Mouse (Mus musculus): ENCODE results near the gene Sugt1. TPM values are rescaled to one million over a fixed set of nuclear protein-coding genes. Genes with fewer than 3 reads are reported as not detected.

Sugt1 gene
- polyA plus RNA-seq, 1 experiment from 2014 or later: 139 TPM

DNA sequence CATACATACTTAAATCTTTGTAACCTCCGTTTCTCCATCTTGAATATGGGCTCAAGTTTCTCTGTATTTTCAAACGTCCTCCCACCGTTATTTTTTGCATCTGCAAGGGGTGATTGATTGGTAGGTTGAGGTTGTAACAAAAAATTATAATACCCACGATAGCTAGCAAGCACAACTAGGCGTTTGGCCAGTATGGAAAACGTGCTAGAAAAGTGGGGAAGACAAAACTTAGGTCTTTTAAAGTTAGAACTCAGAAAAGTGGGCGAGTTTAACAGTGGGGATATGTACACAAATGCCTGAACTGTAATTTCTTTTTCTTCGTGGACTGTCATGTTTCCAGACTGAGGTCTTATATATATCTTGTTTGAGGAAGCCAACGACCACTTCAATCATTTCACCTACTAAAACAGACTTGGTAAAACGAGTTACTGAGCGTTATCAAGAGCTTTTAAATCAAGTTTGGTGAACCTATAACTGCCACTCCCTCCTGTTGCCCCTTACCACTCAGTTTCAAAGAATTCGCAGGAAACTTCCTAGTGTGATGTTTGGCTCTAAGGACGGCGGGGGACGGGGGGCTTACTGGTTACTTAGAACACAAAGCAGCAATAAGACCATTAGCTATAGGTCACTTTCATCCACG is 872 bp upstream of the Sugt1 start:
- WGBS: 35% methylated on average over 16 of the region's 16 CpGs
- DNase-seq (ENCODE audit: low spot score): no peak

DNA sequence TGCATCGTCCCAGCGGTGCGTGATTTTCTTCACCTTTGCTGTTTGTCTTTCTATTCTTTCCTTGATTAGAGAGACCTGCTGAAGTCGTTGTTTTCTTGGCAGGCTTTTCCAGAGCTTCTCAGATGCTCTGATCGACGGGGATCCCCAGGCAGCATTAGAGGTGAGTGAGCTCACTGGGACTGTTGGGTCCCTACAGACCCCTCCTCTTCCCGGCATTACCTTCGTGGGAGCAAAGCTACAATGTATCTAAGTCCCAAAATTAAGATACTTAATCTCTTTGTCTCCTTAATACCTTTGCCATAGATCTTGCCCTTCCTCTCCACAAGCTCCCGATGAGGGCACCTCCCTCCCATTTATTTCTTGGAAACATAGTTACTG is 350 bp downstream of the Sugt1 start:
- H3K27me3 ChIP-seq (ENCODE audit: insufficient read depth, poor library complexity, severe bottlenecking): no peaks in the 10 kb centered on the region
- peak overlapping the region; percentile 63 for H3K4me3 ChIP-seq
- WGBS: 2% methylated on average over 9 of the region's 9 CpGs
- H3K9me3 ChIP-seq: no peaks in the 10 kb centered on the region
- H3K4me1 ChIP-seq (replicated peaks): peaks cover 26% of the 10 kb centered on the region
- H3K27ac ChIP-seq: peak overlapping the region; percentile 96
- DNase-seq (ENCODE audit: low spot score): no peak
- peaks cover 26% of the 10 kb centered on the region for H3K36me3 ChIP-seq

More for the DNA sequence above, 872 bp upstream of the Sugt1 start:
- H3K27ac ChIP-seq: peak overlapping the region; percentile 96
- peaks cover 20% of the 10 kb centered on the region for H3K36me3 ChIP-seq
- no peaks in the 10 kb centered on the region for H3K27me3 ChIP-seq (ENCODE audit: insufficient read depth, poor library complexity, severe bottlenecking)
- peaks cover 26% of the 10 kb centered on the region for H3K4me1 ChIP-seq (replicated peaks)
- H3K4me3 ChIP-seq: peak overlapping the region; percentile 63
- H3K9me3 ChIP-seq: no peaks in the 10 kb centered on the region

DNA sequence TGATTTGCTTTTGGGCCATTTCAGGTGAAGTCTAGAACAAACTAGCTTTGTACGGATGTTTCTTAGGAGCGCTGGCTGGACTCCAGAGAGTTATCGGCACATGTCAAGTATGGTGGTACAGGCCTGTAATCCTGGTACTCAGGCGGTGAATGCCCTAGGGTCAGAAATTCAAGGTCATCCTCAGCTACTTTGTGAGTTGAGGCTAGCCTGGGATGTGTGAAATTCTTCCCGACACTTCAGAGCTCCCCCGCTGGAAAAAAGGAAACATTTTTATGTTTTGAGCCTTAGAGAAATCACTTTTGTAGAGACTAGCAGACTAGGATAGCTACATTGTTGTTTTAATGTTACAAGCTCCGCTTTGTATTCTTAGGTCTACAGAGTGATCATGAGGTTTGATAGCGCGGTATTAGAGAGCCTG is 1.1 kb downstream of the Sugt1 start:
- Histone ChIP-seq H3K4me3 (peak overlapping the region; percentile 63), H3K9me3 (no peaks in the 10 kb centered on the region), H3K27me3 (ENCODE audit: insufficient read depth, poor library complexity, severe bottlenecking) (no peaks in the 10 kb centered on the region), H3K27ac (no peak overlapping the region), H3K36me3 (peaks cover 26% of the 10 kb centered on the region), H3K4me1 (replicated peaks) (peaks cover 26% of the 10 kb centered on the region)
- DNase-seq (ENCODE audit: low spot score): no peak
- WGBS: 92% methylated on average over 9 of the region's 9 CpGs

DNA sequence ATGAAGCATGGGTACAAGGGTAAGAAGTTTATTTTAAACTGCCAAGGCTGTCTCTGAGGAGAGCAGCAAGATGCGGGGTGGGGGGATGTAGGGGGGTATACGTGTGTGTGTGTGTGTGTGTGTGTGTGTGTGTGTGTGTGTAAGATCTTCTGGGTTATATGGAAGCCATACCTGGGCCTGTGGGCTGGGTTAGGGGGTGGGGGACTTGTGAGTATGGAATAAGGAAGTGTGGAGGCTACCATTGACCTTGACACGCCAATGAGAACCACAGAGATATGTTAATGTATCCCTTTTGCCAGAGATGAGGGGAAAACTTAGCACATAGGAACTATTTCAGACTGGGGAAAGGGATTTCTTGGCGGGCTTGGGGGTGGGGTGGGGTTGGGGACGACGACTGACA is 1.9 kb downstream of the Sugt1 start:
- H3K9me3 ChIP-seq: no peaks in the 10 kb centered on the region
- H3K4me1 ChIP-seq (replicated peaks): peaks cover 26% of the 10 kb centered on the region
- H3K27ac ChIP-seq: no peak overlapping the region
- no peak overlapping the region; the same call in 1 of the 2 replicates for H3K4me3 ChIP-seq
- no peaks in the 10 kb centered on the region for H3K27me3 ChIP-seq (ENCODE audit: insufficient read depth, poor library complexity, severe bottlenecking)
- WGBS: 91% methylated on average over 6 of the region's 6 CpGs
- H3K36me3 ChIP-seq: peaks cover 32% of the 10 kb centered on the region
- no peak for DNase-seq (ENCODE audit: low spot score)

DNA sequence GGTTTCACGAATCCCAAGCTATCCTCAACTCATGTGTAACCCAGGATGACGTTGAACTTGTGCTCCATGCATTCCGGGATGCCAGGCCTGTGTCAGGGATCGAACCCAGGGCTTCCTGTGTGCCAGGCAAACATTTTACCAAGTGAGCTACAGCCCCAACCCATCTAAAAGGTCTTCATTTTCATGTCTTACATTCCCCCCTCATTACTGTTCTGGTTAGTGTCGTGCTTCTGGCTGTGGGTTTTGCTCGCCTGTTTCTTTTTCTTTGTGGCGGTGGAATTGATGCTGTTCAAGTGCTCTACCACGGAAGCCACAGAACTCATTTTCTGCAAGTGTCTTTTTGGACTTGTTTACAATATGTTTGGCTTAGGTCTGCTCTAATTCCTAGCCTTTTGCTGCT is 3.4 kb downstream of the Sugt1 start:
- WGBS: 94% methylated on average over 8 of the region's 8 CpGs
- no peak for DNase-seq (ENCODE audit: low spot score)

DNA sequence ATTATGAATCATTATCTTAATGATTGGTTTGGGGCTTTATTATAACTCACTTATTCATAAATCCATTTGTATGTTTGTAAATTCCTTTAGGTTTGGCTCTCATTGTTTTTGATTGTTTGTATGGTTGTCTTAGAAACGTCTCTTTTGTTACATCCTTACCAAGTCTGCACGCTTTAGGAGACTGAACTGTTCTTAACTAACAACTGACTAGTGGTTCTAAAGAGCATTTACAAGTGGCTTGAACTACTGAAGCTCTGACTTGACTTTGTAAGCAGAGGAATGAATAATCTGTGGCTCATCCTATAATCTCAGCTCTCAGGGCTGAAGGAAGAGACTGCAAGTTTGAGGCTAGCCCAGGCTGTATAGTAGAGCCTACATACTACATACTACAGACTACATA is 4.1 kb downstream of the Sugt1 start:
- peaks cover 54% of the 10 kb centered on the region for H3K36me3 ChIP-seq
- 92% methylated on average over 2 of the region's 2 CpGs for WGBS
- no peak overlapping the region for H3K27ac ChIP-seq

More for the DNA sequence above, 3.4 kb downstream of the Sugt1 start:
- no peak overlapping the region for H3K27ac ChIP-seq
- no peaks in the 10 kb centered on the region for H3K9me3 ChIP-seq
- H3K4me3 ChIP-seq: no peak overlapping the region
- H3K36me3 ChIP-seq: peaks cover 48% of the 10 kb centered on the region
- peaks cover 26% of the 10 kb centered on the region for H3K4me1 ChIP-seq (replicated peaks)
- no peaks in the 10 kb centered on the region for H3K27me3 ChIP-seq (ENCODE audit: insufficient read depth, poor library complexity, severe bottlenecking)

DNA sequence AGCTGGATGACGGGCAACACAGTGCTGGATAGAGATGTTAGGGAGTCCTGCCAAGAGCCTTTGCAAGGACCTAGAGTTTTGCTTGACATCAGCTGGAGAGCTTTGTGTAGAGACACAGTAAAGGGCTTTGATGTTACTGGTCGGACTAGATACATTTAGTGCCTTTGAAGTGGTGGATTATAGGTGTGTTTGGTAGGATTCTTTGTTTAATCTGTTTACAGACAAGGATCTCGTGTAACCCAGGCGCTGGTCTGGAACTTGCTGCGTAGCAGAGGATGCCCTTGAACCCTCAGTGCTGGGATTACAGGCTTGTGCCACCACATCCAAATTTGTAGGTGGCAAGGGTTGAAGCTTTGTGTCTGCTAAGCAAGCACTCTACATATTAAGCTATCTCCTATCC is 6.6 kb downstream of the Sugt1 start:
- Histone ChIP-seq H3K36me3 (peaks cover 79% of the 10 kb centered on the region), H3K27me3 (ENCODE audit: insufficient read depth, poor library complexity, severe bottlenecking) (no peaks in the 10 kb centered on the region), H3K27ac (no peak overlapping the region), H3K4me3 (no peak overlapping the region), H3K9me3 (no peaks in the 10 kb centered on the region), H3K4me1 (replicated peaks) (peaks cover 6% of the 10 kb centered on the region)
- DNase-seq (ENCODE audit: low spot score): no peak
- WGBS: 94% methylated on average over 5 of the region's 5 CpGs

More for the DNA sequence above, 4.1 kb downstream of the Sugt1 start:
- no peak overlapping the region for H3K4me3 ChIP-seq
- peaks cover 19% of the 10 kb centered on the region for H3K4me1 ChIP-seq (replicated peaks)
- H3K27me3 ChIP-seq (ENCODE audit: insufficient read depth, poor library complexity, severe bottlenecking): no peaks in the 10 kb centered on the region
- no peak for DNase-seq (ENCODE audit: low spot score)
- no peaks in the 10 kb centered on the region for H3K9me3 ChIP-seq

DNA sequence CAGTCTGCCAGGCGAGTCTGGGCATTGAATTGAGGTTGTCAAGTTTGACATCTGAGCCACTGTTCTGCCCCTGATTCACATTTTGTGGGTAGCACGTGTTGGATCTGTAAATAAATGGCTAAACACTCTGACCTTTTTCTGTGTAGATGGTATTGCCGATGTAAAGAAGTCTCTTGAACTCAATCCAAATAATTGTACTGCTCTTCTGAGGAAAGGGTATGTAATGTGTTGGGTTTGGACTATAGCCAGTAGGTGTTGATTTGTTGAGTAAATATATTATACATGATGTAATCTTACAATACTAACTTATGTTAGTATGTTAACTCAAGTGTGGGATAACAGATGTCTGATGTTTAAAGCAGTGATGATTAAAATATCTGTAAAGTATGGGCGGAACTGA is 9.1 kb downstream of the Sugt1 start:
- peaks cover 84% of the 10 kb centered on the region for H3K36me3 ChIP-seq
- H3K27ac ChIP-seq: no peak overlapping the region
- H3K4me1 ChIP-seq (replicated peaks): no peaks in the 10 kb centered on the region
- 88% methylated on average over 4 of the region's 4 CpGs for WGBS
- H3K9me3 ChIP-seq: no peaks in the 10 kb centered on the region
- no peak overlapping the region for H3K4me3 ChIP-seq
- H3K27me3 ChIP-seq (ENCODE audit: insufficient read depth, poor library complexity, severe bottlenecking): no peaks in the 10 kb centered on the region
- DNase-seq (ENCODE audit: low spot score): no peak

DNA sequence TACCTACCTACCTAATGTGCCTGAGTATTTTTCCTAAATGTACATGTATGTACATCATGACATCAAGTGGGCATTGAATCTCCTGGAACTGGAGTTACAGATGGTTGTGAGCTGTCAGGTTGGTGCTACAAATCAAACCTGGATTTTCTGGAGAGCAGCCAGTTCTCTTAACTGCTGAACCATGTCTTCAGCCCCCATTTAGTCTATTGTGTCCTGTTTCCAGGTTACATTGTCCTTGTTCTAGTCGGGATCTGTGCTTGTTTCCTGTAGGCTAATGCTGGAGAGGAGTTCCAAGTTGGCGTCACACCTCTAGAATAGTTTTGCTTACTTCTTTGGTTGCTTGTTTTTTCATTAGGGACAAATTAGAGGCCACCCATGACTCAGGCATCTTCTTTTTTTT is 18.4 kb downstream of the Sugt1 start:
- no peak for DNase-seq (ENCODE audit: low spot score)
- Histone ChIP-seq H3K9me3 (no peaks in the 10 kb centered on the region), H3K27me3 (ENCODE audit: insufficient read depth, poor library complexity, severe bottlenecking) (no peaks in the 10 kb centered on the region), H3K4me1 (replicated peaks) (no peaks in the 10 kb centered on the region), H3K4me3 (no peak overlapping the region), H3K36me3 (peaks cover 96% of the 10 kb centered on the region), H3K27ac (no peak overlapping the region)
- 89% methylated on average over 2 of the region's 2 CpGs for WGBS

DNA sequence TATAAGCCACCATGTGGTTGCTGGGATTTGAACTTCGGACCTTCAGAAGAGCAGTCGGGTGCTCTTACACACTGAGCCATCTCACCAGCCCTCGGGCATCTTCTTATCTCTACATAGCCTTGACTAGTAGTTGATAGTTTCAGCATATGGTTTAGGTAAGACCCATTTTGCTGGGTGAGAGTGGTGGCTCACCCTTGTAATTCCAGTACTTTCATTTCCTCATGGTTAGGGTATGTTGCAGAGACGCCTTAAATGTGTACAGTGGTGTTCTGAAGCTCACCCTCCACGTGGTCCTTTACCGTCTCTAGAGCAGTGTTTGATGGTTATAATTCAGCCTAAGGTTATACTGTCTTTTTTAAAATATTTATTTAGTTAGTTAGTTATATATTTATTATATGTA is 18.9 kb downstream of the Sugt1 start:
- Histone ChIP-seq H3K36me3 (peaks cover 96% of the 10 kb centered on the region), H3K27me3 (ENCODE audit: insufficient read depth, poor library complexity, severe bottlenecking) (no peaks in the 10 kb centered on the region), H3K4me3 (no peak overlapping the region), H3K27ac (no peak overlapping the region), H3K9me3 (no peaks in the 10 kb centered on the region), H3K4me1 (replicated peaks) (no peaks in the 10 kb centered on the region)
- DNase-seq (ENCODE audit: low spot score): no peak
- WGBS: 94% methylated on average over 6 of the region's 6 CpGs

DNA sequence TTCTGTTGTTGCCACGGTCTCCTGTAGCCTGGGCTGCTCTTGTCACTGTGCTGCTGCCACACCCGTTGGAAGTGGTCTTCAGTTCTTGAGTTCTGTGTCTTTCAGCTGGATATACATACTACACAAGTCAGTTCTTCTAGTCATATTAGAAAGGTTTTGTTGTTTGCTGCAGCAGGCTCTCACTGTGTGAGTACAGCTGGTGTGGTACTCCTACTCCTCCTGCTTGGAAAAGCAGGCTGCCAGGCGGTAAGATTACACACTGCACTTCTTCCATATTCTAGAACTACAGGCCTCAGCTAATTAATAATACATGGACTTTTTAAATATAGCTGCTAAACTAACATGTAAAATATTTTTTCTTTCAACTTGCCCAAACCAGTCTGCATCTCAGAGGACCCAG is 19.4 kb downstream of the Sugt1 start:
- no peak overlapping the region for H3K27ac ChIP-seq
- peaks cover 96% of the 10 kb centered on the region for H3K36me3 ChIP-seq
- WGBS: 92% methylated on average over 3 of the region's 3 CpGs

DNA sequence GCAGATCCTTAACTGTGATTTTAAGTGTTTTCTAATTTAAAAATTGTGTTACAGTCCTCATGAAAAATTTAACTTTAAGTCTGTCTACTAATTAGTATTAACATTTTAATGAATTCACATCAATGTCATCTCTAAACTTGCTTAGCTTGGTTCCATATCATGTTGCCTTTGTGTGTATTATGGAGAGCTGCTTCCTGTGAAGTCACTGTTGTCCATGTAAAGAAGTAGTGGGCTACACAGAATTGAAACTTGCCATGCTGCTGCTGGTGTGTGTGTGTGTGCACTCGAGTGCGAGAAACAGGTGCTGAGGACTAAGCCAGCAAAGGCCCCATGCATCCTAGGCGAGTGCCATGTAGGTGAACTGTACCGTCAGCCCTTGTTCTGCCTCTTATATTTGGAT is 19.9 kb downstream of the Sugt1 start:
- peaks cover 96% of the 10 kb centered on the region for H3K36me3 ChIP-seq

More for the DNA sequence above, 19.4 kb downstream of the Sugt1 start:
- Histone ChIP-seq H3K9me3 (no peaks in the 10 kb centered on the region), H3K4me1 (replicated peaks) (no peaks in the 10 kb centered on the region), H3K4me3 (no peak overlapping the region), H3K27me3 (ENCODE audit: insufficient read depth, poor library complexity, severe bottlenecking) (no peaks in the 10 kb centered on the region)
- no peak for DNase-seq (ENCODE audit: low spot score)

DNA sequence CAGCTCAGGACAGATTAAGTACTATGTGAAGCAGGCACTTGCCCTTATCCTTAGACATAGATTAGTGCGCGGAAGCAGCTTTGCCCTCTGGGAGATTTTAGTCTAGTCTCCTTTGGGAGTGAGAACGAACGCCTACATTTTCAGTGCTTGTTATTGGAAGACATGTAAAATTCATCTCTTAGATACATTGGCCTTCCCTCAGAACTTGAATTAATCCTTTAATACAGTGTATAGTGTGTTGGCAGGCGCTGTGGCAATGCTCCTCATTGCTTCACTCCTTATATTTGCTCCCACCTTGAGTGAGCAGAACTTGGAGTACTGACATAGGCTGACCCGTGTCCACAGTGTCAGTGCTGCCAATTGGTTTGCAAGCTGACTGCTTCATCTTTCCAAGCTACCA is 20.8 kb downstream of the Sugt1 start:
- WGBS: 96% methylated on average over 6 of the region's 6 CpGs
- H3K27me3 ChIP-seq (ENCODE audit: insufficient read depth, poor library complexity, severe bottlenecking): no peaks in the 10 kb centered on the region
- peaks cover 96% of the 10 kb centered on the region for H3K36me3 ChIP-seq
- H3K4me1 ChIP-seq (replicated peaks): no peaks in the 10 kb centered on the region
- H3K27ac ChIP-seq: no peak overlapping the region
- DNase-seq (ENCODE audit: low spot score): no peak
- H3K9me3 ChIP-seq: no peaks in the 10 kb centered on the region
- H3K4me3 ChIP-seq: no peak overlapping the region

More for the DNA sequence above, 19.9 kb downstream of the Sugt1 start:
- Histone ChIP-seq H3K27me3 (ENCODE audit: insufficient read depth, poor library complexity, severe bottlenecking) (no peaks in the 10 kb centered on the region), H3K4me1 (replicated peaks) (no peaks in the 10 kb centered on the region), H3K4me3 (no peak overlapping the region), H3K27ac (no peak overlapping the region), H3K9me3 (no peaks in the 10 kb centered on the region)
- whole genome bisulfite sequencing: 93% methylated on average over 4 of the region's 4 CpGs
- DNase-seq (ENCODE audit: low spot score): no peak
